In genomic region chrX:53212485-53212884, GRCm38 (mm10) we compare ENCODE assay signal across 13 mouse cellular contexts. TPM values are rescaled to one million over a fixed set of nuclear protein-coding genes. Genes with fewer than 3 reads are reported as not detected.
DNase-seq lines count a peak whose midpoint lies in the region; ATAC-seq and TF ChIP-seq lines count a peak whose summit lies in the region.
"Had no signal": no experiment of that assay in that cellular context is flagged by ENCODE, and none has a peak within 500 bp of the region (broad histone marks: within the 10 kb centered on the region; RNA-seq: fewer than 3 reads in every experiment).

No protein-coding gene starts in this region.

- H3K9ac ChIP-seq in heart, embryonic 11.5 days (ENCODE audit: low read depth, low read length) = no peak overlapping the region
- no peak overlapping the region for H3K9ac ChIP-seq in kidney, embryonic 15.5 days
- H3K9ac ChIP-seq in embryonic facial prominence, embryonic 14.5 days (ENCODE audit: low read depth, low read length) = no peak overlapping the region; the same call in 1 of the 2 replicates
- no peak overlapping the region for H3K9ac ChIP-seq in limb, embryonic 14.5 days (ENCODE audit: low read depth, low read length, severe bottlenecking)

- H3K4me2 ChIP-seq in heart, embryonic 11.5 days = no peak overlapping the region
- no peak overlapping the region for H3K4me2 ChIP-seq in kidney, embryonic 15.5 days
- no peak overlapping the region for H3K4me2 ChIP-seq in embryonic facial prominence, embryonic 14.5 days (ENCODE audit: low read depth, low read length)
- H3K4me2 ChIP-seq in limb, embryonic 14.5 days (replicated peaks; ENCODE audit: low read depth, low read length, severe bottlenecking) = no peak overlapping the region

- no peaks in the 10 kb centered on the region for H3K27me3 ChIP-seq in heart, embryonic 11.5 days (ENCODE audit: control insufficient read depth, insufficient read depth, low read length)
- peaks cover 13% of the 10 kb centered on the region for H3K27me3 ChIP-seq in kidney, embryonic 15.5 days
- H3K27me3 ChIP-seq in embryonic facial prominence, embryonic 14.5 days (replicated peaks; ENCODE audit: control insufficient read depth, insufficient read depth, low read length) = no peaks in the 10 kb centered on the region; the same call in 1 of the 2 replicates
- no peaks in the 10 kb centered on the region for H3K27me3 ChIP-seq in limb, embryonic 14.5 days (ENCODE audit: control insufficient read depth, insufficient read depth, low read length)

- H3K4me1 ChIP-seq in heart, embryonic 11.5 days (ENCODE audit: control insufficient read depth, insufficient read depth, low read length) = no peaks in the 10 kb centered on the region
- peaks cover 27% of the 10 kb centered on the region for H3K4me1 ChIP-seq in kidney, embryonic 15.5 days
- peaks cover 13% of the 10 kb centered on the region for H3K4me1 ChIP-seq in embryonic facial prominence, embryonic 14.5 days (ENCODE audit: control insufficient read depth, insufficient read depth, low read length)
- peaks cover 15% of the 10 kb centered on the region for H3K4me1 ChIP-seq in limb, embryonic 14.5 days (ENCODE audit: control insufficient read depth, insufficient read depth, low read length)

- peak overlapping the region; percentile 64 for H3K27ac ChIP-seq in heart, embryonic 11.5 days (ENCODE audit: low read depth, low read length)
- peak overlapping the region; percentile 73 for H3K27ac ChIP-seq in kidney, embryonic 15.5 days
- H3K27ac ChIP-seq in embryonic facial prominence, embryonic 14.5 days (replicated peaks; ENCODE audit: low read depth, low read length) = peak overlapping the region; percentile 85
- peak overlapping the region; percentile 58 for H3K27ac ChIP-seq in limb, embryonic 14.5 days (replicated peaks; ENCODE audit: low read depth, low read length)
- H3K27ac ChIP-seq: macrophage had no signal

- no peak for ATAC-seq in heart, embryonic 11.5 days (replicated peaks; ENCODE audit: insufficient number of reproducible peaks, low FRiP score, low TSS enrichment)
- peak; percentile 65; the same call in 1 of the 2 replicates for ATAC-seq in kidney, embryonic 15.5 days (replicated peaks; ENCODE audit: low FRiP score)
- ATAC-seq in embryonic facial prominence, embryonic 14.5 days (ENCODE audit: low read depth) = no peak
- ATAC-seq in limb, embryonic 14.5 days (ENCODE audit: low FRiP score, low read depth) = no peak

- no peaks in the 10 kb centered on the region for H3K36me3 ChIP-seq in heart, embryonic 11.5 days (ENCODE audit: control insufficient read depth, insufficient read depth, low read length)
- H3K36me3 ChIP-seq in kidney, embryonic 15.5 days = no peaks in the 10 kb centered on the region
- no peaks in the 10 kb centered on the region for H3K36me3 ChIP-seq in embryonic facial prominence, embryonic 14.5 days (ENCODE audit: control insufficient read depth, insufficient read depth, low read length)
- no peaks in the 10 kb centered on the region for H3K36me3 ChIP-seq in limb, embryonic 14.5 days (ENCODE audit: control insufficient read depth, insufficient read depth, low read length)

- WGBS in heart, embryonic 11.5 days (ENCODE audit: insufficient replicate concordance) = 49% methylated on average over 9 of the region's 9 CpGs
- 42% methylated on average over 9 of the region's 9 CpGs for WGBS in kidney, embryonic 15.5 days
- WGBS in embryonic facial prominence, embryonic 14.5 days = 51% methylated on average over 9 of the region's 9 CpGs
- WGBS in limb, embryonic 14.5 days = 49% methylated on average over 9 of the region's 9 CpGs

- TF ChIP-seq POLR2A in limb, embryonic 14.5 days (IDR thresholded peaks at IDR 0.05; ENCODE audit: borderline replicate concordance, extremely low read depth, insufficient read depth, insufficient read length) = no peak

- no peaks in the 10 kb centered on the region for H3K9me3 ChIP-seq in heart, embryonic 11.5 days (replicated peaks; ENCODE audit: control insufficient read depth, low read length)
- H3K9me3 ChIP-seq in kidney, embryonic 15.5 days (replicated peaks) = no peaks in the 10 kb centered on the region
- no peaks in the 10 kb centered on the region for H3K9me3 ChIP-seq in embryonic facial prominence, embryonic 14.5 days (ENCODE audit: control insufficient read depth, low read length)
- no peaks in the 10 kb centered on the region for H3K9me3 ChIP-seq in limb, embryonic 14.5 days (ENCODE audit: control insufficient read depth, low read length)

- no peak overlapping the region for H3K4me3 ChIP-seq in heart, embryonic 11.5 days (ENCODE audit: low read depth, low read length)
- no peak overlapping the region for H3K4me3 ChIP-seq in kidney, embryonic 15.5 days (replicated peaks)
- H3K4me3 ChIP-seq in embryonic facial prominence, embryonic 14.5 days (ENCODE audit: low read depth, low read length) = no peak overlapping the region
- no peak overlapping the region for H3K4me3 ChIP-seq in limb, embryonic 14.5 days (replicated peaks; ENCODE audit: low read length)

- DNase-seq in heart, adult 8-10 months (ENCODE audit: low spot score) = no peak
- no peak for DNase-seq in kidney, adult 8-10 months
- DNase-seq in embryonic facial prominence, embryonic 14.5 days (ENCODE audit: low spot score) = no peak
- DNase-seq in limb, embryonic 14.5 days (ENCODE audit: low spot score) = no peak
- DNase-seq in cerebellum, adult 9-10 months = no peak
- DNase-seq in right cerebral cortex, postnatal 4 days = no peak
- DNase-seq: thymus, postnatal 25 days had no signal

RNA-seq across cellular contexts. Expression of gene Plac1, which starts 27.4 kb away (rescaled TPM):
- polyA plus RNA-seq in heart, embryonic 11.5 days (2014; fragmentation: Nextera tagmentation; extraction: Ambion mirVana) = 11.4 and 14.9 TPM in 2 replicates
- not detected for total RNA-seq in heart, adult 8-10 months (2022)
- 5.6 and 6.0 TPM in 2 replicates for polyA plus RNA-seq in kidney, embryonic 15.5 days (2015; fragmentation: Nextera tagmentation; extraction: Ambion mirVana)
- 13.7 and 13.9 TPM in 2 replicates for polyA plus RNA-seq in embryonic facial prominence, embryonic 14.5 days (2014; fragmentation: Nextera tagmentation; extraction: Ambion mirVana)
- 12.6 and 18.4 TPM in 2 replicates for polyA plus RNA-seq in limb, embryonic 14.5 days (2012; rRNA removed)
- polyA plus RNA-seq in limb, embryonic 14.5 days (2014; fragmentation: Nextera tagmentation; extraction: Ambion mirVana) = 12.5 and 14.0 TPM in 2 replicates
- total RNA-seq: layer of hippocampus, adult 8-10 months; left cerebral cortex, postnatal 4 days had no signal
- polyA plus RNA-seq: cortical plate, adult 2 months; macrophage had no signal

RNA-seq across cellular contexts. Expression of gene Fam122b, which starts 57.1 kb away (rescaled TPM):
- polyA plus RNA-seq in heart, embryonic 11.5 days (2014; fragmentation: Nextera tagmentation; extraction: Ambion mirVana) = 21.3 and 26.0 TPM in 2 replicates
- total RNA-seq in heart, adult 8-10 months (2022) = 1 to 10 TPM; 1.9 to 4.8 (median 3.3) TPM
- 10.0 and 10.9 TPM in 2 replicates for polyA plus RNA-seq in kidney, embryonic 15.5 days (2015; fragmentation: Nextera tagmentation; extraction: Ambion mirVana)
- polyA plus RNA-seq in embryonic facial prominence, embryonic 14.5 days (2014; fragmentation: Nextera tagmentation; extraction: Ambion mirVana) = 18.2 and 19.9 TPM in 2 replicates
- polyA plus RNA-seq in limb, embryonic 14.5 days (2012; rRNA removed) = 19.3 and 19.9 TPM in 2 replicates
- polyA plus RNA-seq in limb, embryonic 14.5 days (2014; fragmentation: Nextera tagmentation; extraction: Ambion mirVana) = 15.3 and 15.9 TPM in 2 replicates
